Mouse (Mus musculus): ENCODE measurements around the gene Klhdc2. TPM values are rescaled to one million over a fixed set of nuclear protein-coding genes. Genes with fewer than 3 reads are reported as not detected.

The Klhdc2 gene
- polyA plus RNA-seq (2014; fragmentation: Nextera tagmentation; extraction: Ambion mirVana) = 200 and 207 TPM in 2 replicates

DNA sequence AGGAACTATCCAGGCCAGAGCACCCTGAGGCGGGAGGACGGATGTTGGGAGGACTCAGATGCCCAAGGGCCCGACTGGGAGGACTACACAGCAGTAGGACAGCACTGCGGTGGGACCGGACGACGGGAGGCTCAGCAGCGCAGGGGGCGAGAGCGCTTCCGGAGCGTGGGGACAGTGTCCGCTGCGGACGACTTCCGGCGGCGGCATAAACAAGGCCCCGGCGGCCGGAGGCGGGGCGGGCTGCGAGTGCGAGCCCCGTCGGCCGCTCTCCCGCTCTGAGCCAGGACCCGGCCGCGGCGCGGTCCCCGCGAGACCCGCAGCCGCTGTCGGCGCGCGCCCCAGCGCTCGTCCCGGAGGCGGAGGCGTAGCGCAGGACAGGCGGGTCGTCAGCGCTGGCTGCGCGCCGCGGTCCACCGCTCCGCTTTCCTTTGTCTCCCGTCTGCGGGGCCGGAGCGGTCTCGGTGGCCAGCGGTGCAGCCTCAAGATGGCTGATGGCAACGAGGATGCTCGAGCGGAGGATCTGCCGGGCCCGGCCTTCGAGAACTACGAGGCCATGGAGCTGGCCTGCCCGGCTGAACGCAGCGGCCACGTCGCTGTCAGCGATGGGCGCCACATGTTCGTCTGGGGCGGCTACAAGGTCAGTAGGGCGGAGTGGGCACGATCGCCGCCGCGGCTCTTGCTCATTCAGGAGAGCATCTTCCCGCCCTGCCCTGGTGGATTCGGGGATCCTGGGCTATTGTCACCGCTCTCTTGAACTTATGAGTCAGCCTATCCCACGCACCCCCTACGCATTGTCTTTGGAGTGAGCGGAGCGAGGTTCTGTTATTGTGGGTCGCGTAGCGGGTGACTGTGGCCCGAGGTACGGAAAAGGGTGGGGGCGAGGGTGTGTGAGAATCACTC, at the start of gene Klhdc2:
Klhdc2 (plus strand) TSS at position 171 of the 900 bp plus-strand sequence.
- Histone ChIP-seq H3K9ac (ENCODE audit: low read length) (peak within 1 kb of the TSS; percentile 94), H3K36me3 (ENCODE audit: control insufficient read depth, insufficient read depth, low read length) (no peaks in the 10 kb centered on the region; the same call in none of the 2 replicates), H3K27ac (replicated peaks; ENCODE audit: low read depth, low read length) (peak within 1 kb of the TSS; percentile 89), H3K9me3 (ENCODE audit: control insufficient read depth, low read length) (no peaks in the 10 kb centered on the region), H3K4me1 (ENCODE audit: control insufficient read depth, insufficient read depth, low read length) (peaks cover 6% of the 10 kb centered on the region), H3K4me3 (ENCODE audit: low read depth, low read length) (peak within 1 kb of the TSS; percentile 95), H3K4me2 (ENCODE audit: low read depth, severe bottlenecking) (peak within 1 kb of the TSS; percentile 59), H3K27me3 (ENCODE audit: control insufficient read depth, insufficient read depth, low read length) (no peaks in the 10 kb centered on the region)
- peak; percentile 91 for DNase-seq (ENCODE audit: low spot score)
- under 1% methylated on average over 96 of the region's 98 CpGs for WGBS
- peak; percentile 90 for ATAC-seq (ENCODE audit: insufficient number of reproducible peaks, low FRiP score, low TSS enrichment, low read depth)

DNA sequence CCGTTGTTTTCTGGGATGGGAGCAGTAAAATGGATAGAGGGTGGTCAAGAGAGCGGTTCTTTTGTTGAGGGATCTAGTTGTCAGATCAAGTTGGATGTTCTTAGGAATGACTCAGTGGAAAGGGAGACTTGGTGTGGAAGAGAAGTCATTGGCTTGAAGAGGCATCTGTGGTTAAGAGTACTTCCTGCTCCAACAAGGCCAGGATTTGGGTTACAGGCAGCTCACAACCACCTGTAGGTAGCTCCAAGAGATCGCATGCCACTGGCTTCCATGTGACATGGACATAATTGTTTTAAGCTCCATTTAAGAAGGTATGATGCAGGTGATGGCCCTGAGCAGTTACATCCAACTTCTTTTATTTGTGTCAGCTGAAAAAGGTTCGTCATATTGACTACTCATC, 46.7 kb upstream of the Klhdc2 start:
- Histone ChIP-seq H3K36me3 (ENCODE audit: control insufficient read depth, insufficient read depth, low read length) (no peaks in the 10 kb centered on the region), H3K9me3 (ENCODE audit: control insufficient read depth, low read length) (no peaks in the 10 kb centered on the region), H3K27me3 (ENCODE audit: control insufficient read depth, insufficient read depth, low read length) (no peaks in the 10 kb centered on the region), H3K9ac (ENCODE audit: low read length) (no peak overlapping the region), H3K27ac (replicated peaks; ENCODE audit: low read depth, low read length) (no peak overlapping the region), H3K4me2 (ENCODE audit: low read depth, severe bottlenecking) (no peak overlapping the region), H3K4me1 (ENCODE audit: control insufficient read depth, insufficient read depth, low read length) (no peaks in the 10 kb centered on the region), H3K4me3 (ENCODE audit: low read depth, low read length) (no peak overlapping the region)
- DNase-seq (ENCODE audit: low spot score) = no peak
- WGBS = 88% methylated on average over 4 of the region's 4 CpGs
- ATAC-seq (ENCODE audit: insufficient number of reproducible peaks, low FRiP score, low TSS enrichment, low read depth) = no peak

DNA sequence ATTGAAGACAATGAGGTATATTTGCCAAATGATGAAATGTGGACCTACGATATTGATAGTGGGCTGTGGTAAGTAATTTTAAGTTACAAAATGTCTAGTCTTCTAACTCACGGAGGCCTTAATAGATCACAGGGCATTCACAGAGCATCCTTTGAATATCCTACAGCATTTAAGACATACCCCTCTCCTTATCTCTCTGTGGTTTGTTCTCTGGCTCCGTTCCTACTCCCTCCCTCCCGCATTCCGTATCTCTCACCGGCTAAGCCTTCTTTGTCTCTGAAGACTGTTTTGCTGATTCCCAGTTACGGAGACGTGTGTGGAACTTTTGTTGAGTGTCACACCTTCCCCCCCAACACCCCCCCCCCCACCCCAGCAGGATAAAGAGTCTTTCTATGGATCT, 45.7 kb upstream of the Klhdc2 start:
- WGBS = 89% methylated on average over 8 of the region's 8 CpGs
- Histone ChIP-seq H3K9me3 (ENCODE audit: control insufficient read depth, low read length) (no peaks in the 10 kb centered on the region), H3K27me3 (ENCODE audit: control insufficient read depth, insufficient read depth, low read length) (no peaks in the 10 kb centered on the region), H3K4me2 (ENCODE audit: low read depth, severe bottlenecking) (no peak overlapping the region), H3K9ac (ENCODE audit: low read length) (no peak overlapping the region), H3K4me3 (ENCODE audit: low read depth, low read length) (no peak overlapping the region), H3K4me1 (ENCODE audit: control insufficient read depth, insufficient read depth, low read length) (no peaks in the 10 kb centered on the region), H3K27ac (replicated peaks; ENCODE audit: low read depth, low read length) (no peak overlapping the region), H3K36me3 (ENCODE audit: control insufficient read depth, insufficient read depth, low read length) (no peaks in the 10 kb centered on the region)
- ATAC-seq (ENCODE audit: insufficient number of reproducible peaks, low FRiP score, low TSS enrichment, low read depth) (no peak), DNase-seq (ENCODE audit: low spot score) (no peak)

DNA sequence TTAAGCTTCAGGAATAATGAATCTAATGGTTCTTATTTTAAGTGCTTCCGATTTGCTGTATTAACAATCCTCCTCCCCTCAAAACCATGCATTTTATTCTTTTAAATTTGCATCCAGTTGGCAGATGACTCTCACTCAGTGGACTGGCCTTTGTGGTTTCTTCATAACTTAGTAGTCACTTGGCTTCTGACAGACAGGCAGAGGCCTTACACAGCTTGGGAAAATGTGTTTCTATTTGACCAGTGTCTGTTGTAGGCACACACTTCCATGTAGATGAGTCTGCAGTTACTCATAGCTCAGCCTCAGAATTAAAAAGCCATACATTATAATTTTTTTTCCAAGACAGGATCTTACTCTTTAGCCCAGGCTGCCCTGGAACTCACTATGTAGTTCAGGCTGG, 42.7 kb upstream of the Klhdc2 start:
- no peak overlapping the region for H3K4me2 ChIP-seq (ENCODE audit: low read depth, severe bottlenecking)
- H3K27me3 ChIP-seq (ENCODE audit: control insufficient read depth, insufficient read depth, low read length) = no peaks in the 10 kb centered on the region
- DNase-seq (ENCODE audit: low spot score) = no peak
- no peaks in the 10 kb centered on the region for H3K9me3 ChIP-seq (ENCODE audit: control insufficient read depth, low read length)
- WGBS = 90% methylated on average over 1 of the region's 1 CpGs
- ATAC-seq (ENCODE audit: insufficient number of reproducible peaks, low FRiP score, low TSS enrichment, low read depth) = no peak
- H3K27ac ChIP-seq (replicated peaks; ENCODE audit: low read depth, low read length) = no peak overlapping the region
- H3K4me1 ChIP-seq (ENCODE audit: control insufficient read depth, insufficient read depth, low read length) = no peaks in the 10 kb centered on the region
- H3K4me3 ChIP-seq (ENCODE audit: low read depth, low read length) = no peak overlapping the region
- no peaks in the 10 kb centered on the region for H3K36me3 ChIP-seq (ENCODE audit: control insufficient read depth, insufficient read depth, low read length)
- H3K9ac ChIP-seq (ENCODE audit: low read length) = no peak overlapping the region

DNA sequence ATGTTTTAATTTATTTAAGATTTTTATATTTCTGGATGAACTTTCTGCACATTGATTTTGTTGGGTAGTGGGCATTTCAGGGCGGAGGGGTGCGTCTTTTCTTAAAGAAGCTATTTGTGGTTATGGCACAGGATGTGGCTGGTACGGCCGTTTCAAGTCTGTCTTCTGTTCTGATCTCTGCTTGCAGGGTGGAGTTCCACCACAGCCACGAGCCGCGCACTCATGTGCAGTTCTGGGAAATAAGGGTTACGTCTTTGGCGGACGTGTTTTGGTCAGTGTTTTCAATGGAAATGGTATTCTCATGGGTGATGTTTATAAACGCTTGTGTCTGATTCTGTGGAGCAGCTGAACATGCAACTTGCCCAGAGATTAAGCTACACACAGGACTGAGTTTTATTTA, 38.6 kb upstream of the Klhdc2 start:
- Histone ChIP-seq H3K4me2 (ENCODE audit: low read depth, severe bottlenecking) (no peak overlapping the region), H3K9me3 (ENCODE audit: control insufficient read depth, low read length) (no peaks in the 10 kb centered on the region), H3K4me1 (ENCODE audit: control insufficient read depth, insufficient read depth, low read length) (no peaks in the 10 kb centered on the region), H3K9ac (ENCODE audit: low read length) (no peak overlapping the region), H3K4me3 (ENCODE audit: low read depth, low read length) (no peak overlapping the region), H3K27ac (replicated peaks; ENCODE audit: low read depth, low read length) (no peak overlapping the region), H3K27me3 (ENCODE audit: control insufficient read depth, insufficient read depth, low read length) (no peaks in the 10 kb centered on the region), H3K36me3 (ENCODE audit: control insufficient read depth, insufficient read depth, low read length) (no peaks in the 10 kb centered on the region)
- ATAC-seq (ENCODE audit: insufficient number of reproducible peaks, low FRiP score, low TSS enrichment, low read depth) = no peak
- 92% methylated on average over 11 of the region's 11 CpGs for WGBS
- DNase-seq (ENCODE audit: low spot score) = no peak

DNA sequence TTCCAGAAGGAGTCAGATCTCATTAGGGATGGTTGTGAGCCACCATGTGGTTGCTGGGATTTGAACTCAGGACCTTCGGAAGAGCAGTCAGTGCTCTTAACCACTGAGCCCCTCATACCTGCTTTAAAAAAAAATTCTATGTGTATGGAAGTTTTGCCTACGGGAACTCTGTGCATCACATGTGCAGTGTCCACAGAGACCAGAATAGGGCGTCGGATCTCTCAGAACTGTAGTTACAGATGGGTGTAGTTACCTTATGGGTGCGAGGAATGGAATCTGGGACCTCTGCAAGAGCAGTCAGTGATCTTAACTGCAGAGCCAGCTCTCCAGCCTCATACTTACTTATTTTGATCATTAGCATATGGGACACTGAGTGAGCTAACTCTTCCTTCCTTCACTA, 34.2 kb upstream of the Klhdc2 start:
- ATAC-seq (ENCODE audit: insufficient number of reproducible peaks, low FRiP score, low TSS enrichment, low read depth) (no peak), DNase-seq (ENCODE audit: low spot score) (no peak)
- Histone ChIP-seq H3K27ac (replicated peaks; ENCODE audit: low read depth, low read length) (no peak overlapping the region), H3K4me2 (ENCODE audit: low read depth, severe bottlenecking) (no peak overlapping the region), H3K4me3 (ENCODE audit: low read depth, low read length) (no peak overlapping the region), H3K9ac (ENCODE audit: low read length) (no peak overlapping the region), H3K27me3 (ENCODE audit: control insufficient read depth, insufficient read depth, low read length) (no peaks in the 10 kb centered on the region), H3K4me1 (ENCODE audit: control insufficient read depth, insufficient read depth, low read length) (no peaks in the 10 kb centered on the region), H3K36me3 (ENCODE audit: control insufficient read depth, insufficient read depth, low read length) (no peaks in the 10 kb centered on the region), H3K9me3 (ENCODE audit: control insufficient read depth, low read length) (no peaks in the 10 kb centered on the region)
- 95% methylated on average over 5 of the region's 5 CpGs for WGBS

DNA sequence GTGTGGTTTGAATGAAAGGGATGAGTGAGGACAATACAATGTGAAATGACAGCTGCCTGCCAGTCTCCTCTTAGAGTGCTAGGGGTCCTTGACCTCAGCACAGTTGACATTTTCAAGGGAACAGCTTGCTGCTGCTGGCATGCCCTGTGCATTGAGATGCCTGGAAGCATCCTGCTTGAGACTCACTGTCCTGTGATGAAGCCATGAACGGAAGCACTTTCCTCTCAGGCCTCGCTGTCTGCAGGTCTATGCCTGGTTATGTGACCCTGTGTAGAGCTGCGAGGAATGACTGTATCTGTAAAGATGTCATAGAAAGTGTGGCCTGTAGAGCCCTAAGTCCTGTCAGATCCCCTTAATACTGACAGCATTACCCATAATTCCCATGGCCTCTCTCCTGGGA, 31.4 kb upstream of the Klhdc2 start:
- Histone ChIP-seq H3K9ac (ENCODE audit: low read length) (no peak overlapping the region), H3K4me1 (ENCODE audit: control insufficient read depth, insufficient read depth, low read length) (no peaks in the 10 kb centered on the region), H3K4me3 (ENCODE audit: low read depth, low read length) (no peak overlapping the region), H3K27me3 (ENCODE audit: control insufficient read depth, insufficient read depth, low read length) (no peaks in the 10 kb centered on the region), H3K27ac (replicated peaks; ENCODE audit: low read depth, low read length) (no peak overlapping the region), H3K4me2 (ENCODE audit: low read depth, severe bottlenecking) (no peak overlapping the region), H3K36me3 (ENCODE audit: control insufficient read depth, insufficient read depth, low read length) (no peaks in the 10 kb centered on the region), H3K9me3 (ENCODE audit: control insufficient read depth, low read length) (no peaks in the 10 kb centered on the region)
- no peak for ATAC-seq (ENCODE audit: insufficient number of reproducible peaks, low FRiP score, low TSS enrichment, low read depth)
- no peak for DNase-seq (ENCODE audit: low spot score)
- WGBS = 90% methylated on average over 3 of the region's 3 CpGs

DNA sequence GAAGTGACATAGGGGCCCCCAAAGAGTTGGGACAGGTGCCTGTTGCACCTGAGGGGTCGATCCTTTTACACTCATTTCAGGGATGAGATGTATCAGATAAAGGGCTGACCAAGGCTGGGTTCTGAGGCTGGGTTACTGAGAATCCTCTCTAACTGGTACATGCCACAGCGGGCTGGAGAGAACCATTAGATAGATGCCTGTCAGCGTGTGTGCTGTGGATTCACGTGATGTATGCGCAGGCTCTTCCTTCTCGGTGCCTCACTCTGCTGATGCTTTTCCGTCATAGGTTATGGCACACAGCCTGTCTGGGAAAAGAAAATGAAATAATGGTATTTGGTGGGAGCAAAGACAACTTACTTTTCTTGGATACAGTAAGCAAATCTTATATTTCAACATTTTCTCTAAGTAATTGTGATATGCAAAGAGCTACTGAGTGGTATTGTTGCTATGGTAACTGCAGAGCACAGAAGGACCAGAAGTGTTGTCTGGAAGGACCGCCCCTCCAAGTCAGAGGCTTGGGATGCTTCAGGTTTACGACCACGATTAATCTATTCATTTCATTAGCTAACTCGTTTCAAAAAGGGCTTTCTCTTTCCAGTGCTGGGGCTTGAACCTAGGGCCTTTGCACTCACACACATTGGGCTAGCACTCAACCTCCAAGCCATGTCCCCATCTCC, 28.4 kb upstream of the Klhdc2 start:
- WGBS = 79% methylated on average over 11 of the region's 11 CpGs
- H3K36me3 ChIP-seq (ENCODE audit: control insufficient read depth, insufficient read depth, low read length) = no peaks in the 10 kb centered on the region

More for the DNA sequence above, 28.4 kb upstream of the Klhdc2 start:
- H3K27ac ChIP-seq (replicated peaks; ENCODE audit: low read depth, low read length) = no peak overlapping the region
- no peaks in the 10 kb centered on the region for H3K4me1 ChIP-seq (ENCODE audit: control insufficient read depth, insufficient read depth, low read length)
- H3K9ac ChIP-seq (ENCODE audit: low read length) = no peak overlapping the region
- H3K27me3 ChIP-seq (ENCODE audit: control insufficient read depth, insufficient read depth, low read length) = no peaks in the 10 kb centered on the region
- ATAC-seq (ENCODE audit: insufficient number of reproducible peaks, low FRiP score, low TSS enrichment, low read depth) = no peak
- H3K4me3 ChIP-seq (ENCODE audit: low read depth, low read length) = no peak overlapping the region
- no peak overlapping the region for H3K4me2 ChIP-seq (ENCODE audit: low read depth, severe bottlenecking)
- no peak for DNase-seq (ENCODE audit: low spot score)
- H3K9me3 ChIP-seq (ENCODE audit: control insufficient read depth, low read length) = no peaks in the 10 kb centered on the region

Data from limb, embryonic 11.5 days (tissue).